Mouse (Mus musculus) limb, embryonic 13.5 days (tissue): ENCODE measurements around the gene Atxn7l1. TPM values are rescaled to one million over a fixed set of nuclear protein-coding genes. Genes with fewer than 3 reads are reported as not detected.

Source experiments
- ATAC-seq: fragments of 200-750 bp; cut with Nextera tagmentation; 2 replicates; pipeline ENCODE4 v1.8.0; 2017; ENCODE audit warnings: low read depth, moderate number of reproducible peaks, moderate TSS enrichment; ENCODE audit not compliant: low FRiP score
- H3K27ac ChIP-seq: fragments of 300-500 bp; sonication (generic); 2 replicates; pipeline ENCODE4 v1.5.1; 2015; ENCODE audit warnings: inconsistent platforms, mild to moderate bottlenecking, moderate library complexity
- H3K27me3 ChIP-seq: fragments of 300-500 bp; sonication (generic); 2 replicates; pipeline ENCODE4 v1.6.1; 2015; ENCODE audit warnings: mild to moderate bottlenecking, inconsistent platforms
- H3K36me3 ChIP-seq: fragments of 300-500 bp; sonication (generic); 2 replicates; pipeline ENCODE4 v1.6.1; 2015; ENCODE audit warnings: inconsistent platforms, mild to moderate bottlenecking, moderate library complexity
- H3K4me1 ChIP-seq: fragments of 300-500 bp; sonication (generic); 2 replicates; pipeline ENCODE4 v1.6.1; 2015; ENCODE audit warnings: inconsistent platforms
- H3K4me2 ChIP-seq: fragments of 300-500 bp; sonication (generic); replicated peaks from 2 replicates; pipeline ENCODE4 v1.6.1; 2015; ENCODE audit warnings: inconsistent platforms, mild to moderate bottlenecking, moderate library complexity
- H3K4me3 ChIP-seq: fragments of 300-500 bp; sonication (generic); 2 replicates; pipeline ENCODE4 v1.5.1; 2015; ENCODE audit warnings: moderate library complexity, mild to moderate bottlenecking, inconsistent platforms
- H3K9ac ChIP-seq: fragments of 300-500 bp; sonication (generic); 2 replicates; pipeline ENCODE4 v1.6.1; 2015; ENCODE audit warnings: mild to moderate bottlenecking, inconsistent platforms
- H3K9me3 ChIP-seq: fragments of 300-500 bp; sonication (generic); 2 replicates; pipeline ENCODE4 v1.6.1; 2016; ENCODE audit warnings: inconsistent platforms
- WGBS: fragments of 180-500 bp; shearing (Covaris S2); methylation state at CpG from one replicate; pipeline ENCODE4 v1.1.7; 2015; 5-methylcytosine and 5-hydroxymethylcytosine counted together
- polyA plus RNA-seq: library from polyadenylated mRNA; unstranded; fragments of >200 nt; fragmentation: Nextera tagmentation; extraction: Ambion mirVana; gene quantifications from 2 replicates; pipeline ENCODE4 v1.2.1, GENCODE M21; 2015

Gene Atxn7l1
- polyA plus RNA-seq, 1 experiment from 2014 or later = 13.9 TPM

DNA sequence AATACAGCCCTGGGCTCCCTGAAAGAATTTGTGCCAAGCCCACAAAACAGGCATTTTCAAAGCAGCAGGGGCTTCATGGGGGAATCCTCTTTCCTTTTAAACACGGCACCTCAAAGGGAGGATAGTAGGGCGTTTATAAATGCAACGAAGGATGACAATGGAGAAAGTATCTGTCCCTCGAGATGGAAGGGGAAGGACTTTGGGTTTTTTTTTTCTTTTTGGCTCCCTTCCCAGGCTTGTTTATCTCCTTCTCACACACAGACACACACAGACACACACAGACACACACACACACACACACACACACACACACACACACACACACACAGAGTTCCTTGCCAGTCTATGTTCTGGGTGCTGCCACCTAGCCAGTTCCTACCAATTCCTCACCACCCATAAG is 189.8 kb downstream of the Atxn7l1 start:
- Histone ChIP-seq H3K4me2 (no peak overlapping the region), H3K9ac (no peak overlapping the region), H3K4me1 (no peaks in the 10 kb centered on the region), H3K4me3 (no peak overlapping the region), H3K36me3 (peaks cover under 1% of the 10 kb centered on the region; the same call in 1 of the 2 replicates), H3K9me3 (no peaks in the 10 kb centered on the region), H3K27me3 (no peaks in the 10 kb centered on the region; the same call in 1 of the 2 replicates), H3K27ac (no peak overlapping the region)
- ATAC-seq = no peak
- 77% methylated on average over 4 of the region's 4 CpGs for WGBS

DNA sequence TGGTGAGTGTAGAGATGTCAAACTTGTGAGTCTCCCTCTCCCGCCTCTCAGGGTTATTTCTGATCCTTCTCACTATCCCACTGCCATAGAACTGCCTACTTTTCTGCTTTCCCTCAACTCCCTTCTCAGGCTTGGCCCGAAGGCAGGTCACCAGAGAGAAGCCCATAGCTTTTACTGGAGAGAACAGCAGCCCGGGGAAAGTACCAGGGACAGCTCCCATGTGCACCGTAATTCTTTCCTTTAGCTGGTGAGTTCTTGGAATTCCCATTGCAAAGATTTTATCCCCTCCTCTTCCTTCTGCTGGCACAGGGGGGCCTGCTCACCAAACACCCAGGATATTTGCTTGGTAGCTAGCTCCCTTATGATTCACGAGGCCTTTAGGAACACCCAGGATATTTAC is 190.7 kb downstream of the Atxn7l1 start:
- H3K36me3 ChIP-seq = peaks cover 3% of the 10 kb centered on the region; the same call in 1 of the 2 replicates
- no peak overlapping the region for H3K4me2 ChIP-seq
- no peak overlapping the region for H3K9ac ChIP-seq
- no peaks in the 10 kb centered on the region for H3K4me1 ChIP-seq
- no peaks in the 10 kb centered on the region for H3K9me3 ChIP-seq
- H3K27me3 ChIP-seq = peaks cover 3% of the 10 kb centered on the region; the same call in 1 of the 2 replicates
- WGBS = 29% methylated on average over 5 of the region's 5 CpGs
- ATAC-seq = no peak
- H3K27ac ChIP-seq = no peak overlapping the region
- H3K4me3 ChIP-seq = no peak overlapping the region

DNA sequence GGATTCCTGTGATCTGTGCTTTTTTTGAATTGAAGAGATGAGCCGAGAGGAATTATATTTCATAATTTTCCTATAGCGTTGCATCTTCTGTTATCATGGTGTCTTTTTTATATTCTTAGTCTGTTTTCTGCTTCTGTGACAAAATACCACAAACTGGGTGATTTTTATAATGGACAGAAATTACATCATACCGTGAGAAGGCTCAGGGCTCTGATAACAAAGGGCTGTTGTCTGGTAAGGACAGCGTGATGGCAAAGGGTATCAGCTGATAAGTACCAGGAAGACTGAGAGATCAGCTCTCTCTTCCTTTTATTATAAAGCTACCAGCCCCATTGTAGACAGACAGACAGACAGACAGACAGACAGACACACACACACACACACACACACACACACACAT is 192.3 kb downstream of the Atxn7l1 start:
- no peak overlapping the region for H3K27ac ChIP-seq
- H3K9ac ChIP-seq = no peak overlapping the region
- peaks cover 3% of the 10 kb centered on the region; the same call in 1 of the 2 replicates for H3K36me3 ChIP-seq
- WGBS = 86% methylated on average over 4 of the region's 4 CpGs
- H3K27me3 ChIP-seq = peaks cover 9% of the 10 kb centered on the region; the same call in 1 of the 2 replicates
- H3K4me2 ChIP-seq = no peak overlapping the region
- ATAC-seq = no peak
- H3K4me1 ChIP-seq = peaks cover 15% of the 10 kb centered on the region
- no peaks in the 10 kb centered on the region for H3K9me3 ChIP-seq
- no peak overlapping the region for H3K4me3 ChIP-seq

DNA sequence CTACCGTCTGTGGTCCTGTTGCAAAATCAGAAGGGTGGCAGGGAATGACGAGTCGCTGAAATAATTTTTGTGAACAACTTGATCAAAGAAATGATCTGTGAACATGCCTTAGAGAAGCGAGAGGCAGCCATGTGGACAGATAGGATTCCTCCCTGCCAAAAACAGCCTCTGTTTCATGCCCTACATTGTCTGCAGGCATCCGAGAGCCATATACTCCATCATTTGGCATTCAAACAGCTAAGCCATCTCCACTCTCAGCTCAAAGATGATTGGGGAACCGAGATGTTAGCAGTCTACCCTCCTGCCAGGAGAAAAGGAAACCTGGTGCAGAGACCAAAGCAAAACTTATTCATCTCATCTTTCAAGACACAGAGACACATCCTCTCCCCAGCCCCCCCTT is 193.2 kb downstream of the Atxn7l1 start:
- no peaks in the 10 kb centered on the region for H3K9me3 ChIP-seq
- H3K27me3 ChIP-seq = peaks cover 11% of the 10 kb centered on the region
- no peak for ATAC-seq
- no peak overlapping the region for H3K4me2 ChIP-seq
- 81% methylated on average over 6 of the region's 6 CpGs for WGBS
- no peak overlapping the region for H3K4me3 ChIP-seq
- H3K9ac ChIP-seq = no peak overlapping the region
- peaks cover 3% of the 10 kb centered on the region; the same call in 1 of the 2 replicates for H3K36me3 ChIP-seq
- H3K4me1 ChIP-seq = peaks cover 23% of the 10 kb centered on the region
- H3K27ac ChIP-seq = no peak overlapping the region

DNA sequence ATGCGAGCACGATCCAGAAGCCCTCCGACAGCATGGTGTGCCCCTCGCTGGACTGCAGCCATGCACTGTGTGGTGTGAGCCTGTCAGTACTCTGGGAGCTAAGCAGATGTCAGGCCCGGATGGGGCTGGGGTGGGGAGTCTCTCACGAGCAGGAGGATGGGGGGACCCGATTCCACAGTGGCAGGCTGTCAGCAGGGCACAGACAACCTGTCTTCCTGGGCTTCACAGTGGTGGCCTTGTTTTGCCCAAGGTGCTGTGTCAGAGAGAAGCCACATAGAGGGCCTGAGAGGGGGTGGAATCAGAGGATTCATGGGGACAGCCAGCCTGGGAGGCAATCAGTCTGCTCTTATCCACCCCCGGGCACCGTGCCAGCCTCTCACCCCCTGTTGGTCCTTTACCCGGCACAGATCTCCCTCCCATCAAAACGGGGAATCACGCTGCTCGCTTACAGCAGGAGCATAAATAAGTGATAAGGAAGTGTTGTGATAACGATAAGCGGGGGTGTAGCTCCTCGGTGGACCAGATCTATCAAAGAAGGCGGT is 193.9 kb downstream of the Atxn7l1 start:
- no peak for ATAC-seq
- no peak overlapping the region for H3K27ac ChIP-seq
- H3K4me1 ChIP-seq = peaks cover 31% of the 10 kb centered on the region
- no peaks in the 10 kb centered on the region for H3K9me3 ChIP-seq
- H3K36me3 ChIP-seq = peaks cover 3% of the 10 kb centered on the region; the same call in 1 of the 2 replicates
- H3K4me2 ChIP-seq = no peak overlapping the region
- H3K9ac ChIP-seq = no peak overlapping the region
- peaks cover 14% of the 10 kb centered on the region for H3K27me3 ChIP-seq
- no peak overlapping the region for H3K4me3 ChIP-seq
- 82% methylated on average over 17 of the region's 17 CpGs for WGBS

DNA sequence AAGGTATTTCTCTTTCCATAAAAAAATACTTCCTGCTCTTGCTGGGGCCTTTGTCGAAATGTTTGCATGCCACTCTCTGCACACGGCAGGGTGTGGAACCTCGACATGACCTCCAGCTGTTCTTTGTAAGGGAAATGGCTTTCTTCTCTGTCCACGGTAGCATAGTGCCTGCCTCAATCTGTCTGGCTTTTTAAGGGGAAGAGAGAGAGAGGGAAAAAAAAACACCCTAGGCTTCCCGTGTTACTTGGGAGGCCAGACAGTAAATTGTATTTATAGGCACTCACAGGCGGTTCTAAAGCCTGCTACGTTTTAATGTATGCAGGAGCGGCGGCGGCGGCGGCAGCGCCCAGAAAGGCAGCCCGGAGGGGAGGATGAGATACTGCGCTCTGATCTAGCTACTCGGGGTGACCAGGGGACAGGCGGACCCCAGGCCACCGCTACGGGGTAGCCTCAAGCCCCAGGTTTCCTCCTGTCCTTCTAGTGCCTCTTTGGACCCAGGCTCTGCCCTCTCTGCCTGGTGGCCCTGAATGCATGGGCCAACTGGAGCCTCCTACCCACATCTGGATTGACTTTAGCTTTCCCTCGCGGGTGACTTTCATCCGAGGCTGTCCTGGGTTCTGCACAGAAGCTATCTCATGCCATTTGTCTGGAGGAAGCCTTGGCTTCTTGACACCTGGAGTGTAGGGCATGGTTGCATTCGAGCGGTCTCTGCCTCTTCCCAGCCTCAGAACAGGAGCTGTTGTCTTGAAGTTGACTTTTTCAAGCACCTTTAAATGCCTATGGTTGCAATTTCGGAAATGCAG is 197.7 kb downstream of the Atxn7l1 start:
- peaks cover 37% of the 10 kb centered on the region for H3K4me1 ChIP-seq
- H3K9me3 ChIP-seq = no peaks in the 10 kb centered on the region
- ATAC-seq = peak; percentile 37; the same call in 1 of the 2 replicates
- H3K9ac ChIP-seq = peak overlapping the region; percentile 48; the same call in 1 of the 2 replicates
- H3K36me3 ChIP-seq = peaks cover 17% of the 10 kb centered on the region; the same call in 1 of the 2 replicates
- peaks cover 14% of the 10 kb centered on the region for H3K27me3 ChIP-seq
- WGBS = 5% methylated on average over 25 of the region's 25 CpGs
- H3K27ac ChIP-seq = peak overlapping the region; percentile 11; the same call in 1 of the 2 replicates
- peak overlapping the region; percentile 22 for H3K4me3 ChIP-seq
- H3K4me2 ChIP-seq = peak overlapping the region; percentile 60

DNA sequence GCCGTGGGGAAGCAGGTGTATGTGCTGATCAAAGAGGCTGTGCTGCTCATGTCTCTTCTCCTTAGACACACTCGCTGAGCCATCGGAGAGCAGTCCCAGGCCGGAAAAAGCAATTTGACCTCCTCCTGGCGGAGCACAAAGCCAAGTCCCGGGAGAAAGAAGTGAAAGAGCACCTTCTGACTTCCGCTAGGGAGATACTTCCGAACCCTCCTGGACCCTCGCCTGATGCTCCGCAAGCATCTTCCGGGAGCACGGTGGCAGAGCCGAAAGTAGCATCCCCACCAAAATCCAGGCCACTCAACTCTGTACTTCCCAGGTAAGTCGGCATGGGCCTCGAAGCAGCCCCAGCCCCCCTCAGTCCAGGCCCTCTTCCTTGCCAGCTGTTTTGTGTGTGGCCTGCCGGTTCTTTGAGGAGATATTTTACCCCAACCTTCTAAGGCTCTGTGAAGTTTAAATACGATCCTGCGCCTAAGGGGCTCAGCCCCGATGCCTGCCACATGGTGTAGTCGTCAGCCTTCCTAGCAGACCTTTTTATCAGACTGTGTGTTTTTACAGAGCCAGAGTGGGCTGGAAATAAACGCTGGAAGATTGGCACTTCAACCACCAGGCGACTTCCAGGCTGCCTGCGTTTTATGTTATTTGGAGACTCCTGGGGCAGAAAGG is 198.4 kb downstream of the Atxn7l1 start:
- H3K4me1 ChIP-seq = peaks cover 37% of the 10 kb centered on the region
- WGBS = 17% methylated on average over 23 of the region's 23 CpGs
- peak; percentile 68 for ATAC-seq
- H3K4me2 ChIP-seq = peak overlapping the region; percentile 60
- no peaks in the 10 kb centered on the region for H3K9me3 ChIP-seq
- peak overlapping the region; percentile 21 for H3K9ac ChIP-seq
- peak overlapping the region; percentile 11; the same call in 1 of the 2 replicates for H3K27ac ChIP-seq
- H3K4me3 ChIP-seq = peak overlapping the region; percentile 22
- H3K27me3 ChIP-seq = peaks cover 14% of the 10 kb centered on the region
- peaks cover 22% of the 10 kb centered on the region for H3K36me3 ChIP-seq

DNA sequence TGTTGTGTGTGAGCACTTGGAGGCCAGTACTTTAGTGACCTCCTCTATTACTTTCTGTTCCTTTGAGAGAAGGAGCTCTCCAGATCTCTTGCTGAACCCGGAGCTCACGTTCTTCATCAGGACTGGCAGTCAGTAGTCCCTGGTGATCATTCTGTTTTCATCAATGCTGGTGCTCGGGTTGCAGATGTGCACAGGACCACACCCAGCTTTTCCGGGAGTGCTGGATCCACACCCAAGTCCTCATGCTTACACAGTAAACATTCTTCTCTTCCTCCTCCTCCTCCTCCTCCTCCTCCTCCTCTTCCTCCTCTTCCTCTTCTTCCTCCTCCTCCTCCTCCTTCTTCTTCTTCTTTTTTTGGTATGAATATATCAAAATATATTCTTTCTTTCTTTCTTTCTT is 205.2 kb downstream of the Atxn7l1 start:
- H3K36me3 ChIP-seq = peaks cover 28% of the 10 kb centered on the region
- no peak for ATAC-seq

DNA sequence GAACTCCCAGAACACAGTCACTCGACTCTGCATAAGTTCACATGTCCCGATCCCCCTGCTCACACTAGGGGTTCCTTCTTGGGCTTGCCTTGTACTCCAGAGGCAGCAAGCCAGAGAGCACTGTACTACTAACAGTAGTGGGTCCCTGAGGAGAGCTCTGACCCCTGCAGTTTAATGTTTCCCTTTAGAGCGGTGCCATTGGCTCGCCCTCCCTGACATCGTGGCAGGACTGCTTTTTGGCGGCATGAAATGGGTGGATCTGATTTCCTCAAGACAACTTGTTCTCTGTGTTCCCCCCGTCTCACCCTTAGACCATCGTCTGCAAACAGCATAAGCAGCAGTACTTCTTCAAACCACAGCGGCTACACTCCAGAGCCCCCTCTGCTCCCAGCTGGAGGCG is 210.9 kb downstream of the Atxn7l1 start:
- Histone ChIP-seq H3K36me3 (peaks cover 22% of the 10 kb centered on the region), H3K4me2 (no peak overlapping the region), H3K9ac (no peak overlapping the region), H3K9me3 (no peaks in the 10 kb centered on the region), H3K4me3 (no peak overlapping the region), H3K27me3 (no peaks in the 10 kb centered on the region), H3K27ac (no peak overlapping the region), H3K4me1 (peaks cover 4% of the 10 kb centered on the region; the same call in 1 of the 2 replicates)
- 84% methylated on average over 10 of the region's 10 CpGs for WGBS
- ATAC-seq = no peak

More for the DNA sequence above, 205.2 kb downstream of the Atxn7l1 start:
- no peak overlapping the region for H3K27ac ChIP-seq
- WGBS = 66% methylated on average over 4 of the region's 4 CpGs
- no peaks in the 10 kb centered on the region for H3K9me3 ChIP-seq
- H3K4me2 ChIP-seq = no peak overlapping the region
- H3K9ac ChIP-seq = no peak overlapping the region
- H3K27me3 ChIP-seq = no peaks in the 10 kb centered on the region
- H3K4me1 ChIP-seq = no peaks in the 10 kb centered on the region
- no peak overlapping the region for H3K4me3 ChIP-seq

DNA sequence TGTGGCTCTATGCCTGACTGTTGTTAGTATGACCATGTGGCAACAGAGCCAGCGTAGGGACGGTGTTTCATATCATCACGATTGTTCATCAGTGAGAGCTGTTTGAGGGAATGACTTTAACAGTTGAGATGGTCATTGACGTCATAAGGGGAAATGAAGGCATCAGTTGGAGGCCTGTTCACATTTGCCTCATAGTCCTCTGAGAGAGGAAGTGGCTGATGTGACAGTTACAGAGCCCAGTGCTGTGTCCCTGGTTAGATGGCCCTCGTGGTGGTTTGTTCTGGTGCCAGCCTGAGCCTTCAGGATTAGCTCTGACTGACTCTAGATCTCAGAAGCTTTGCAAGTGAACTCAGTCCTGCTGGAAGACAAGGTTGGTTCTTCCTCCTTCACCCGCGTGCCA is 211.7 kb downstream of the Atxn7l1 start:
- ATAC-seq = no peak
- H3K4me2 ChIP-seq = no peak overlapping the region
- H3K9me3 ChIP-seq = no peaks in the 10 kb centered on the region
- 92% methylated on average over 7 of the region's 7 CpGs for WGBS
- H3K36me3 ChIP-seq = peaks cover 17% of the 10 kb centered on the region
- no peak overlapping the region for H3K27ac ChIP-seq
- H3K9ac ChIP-seq = no peak overlapping the region
- peaks cover 4% of the 10 kb centered on the region; the same call in 1 of the 2 replicates for H3K4me1 ChIP-seq
- no peak overlapping the region for H3K4me3 ChIP-seq
- no peaks in the 10 kb centered on the region for H3K27me3 ChIP-seq

DNA sequence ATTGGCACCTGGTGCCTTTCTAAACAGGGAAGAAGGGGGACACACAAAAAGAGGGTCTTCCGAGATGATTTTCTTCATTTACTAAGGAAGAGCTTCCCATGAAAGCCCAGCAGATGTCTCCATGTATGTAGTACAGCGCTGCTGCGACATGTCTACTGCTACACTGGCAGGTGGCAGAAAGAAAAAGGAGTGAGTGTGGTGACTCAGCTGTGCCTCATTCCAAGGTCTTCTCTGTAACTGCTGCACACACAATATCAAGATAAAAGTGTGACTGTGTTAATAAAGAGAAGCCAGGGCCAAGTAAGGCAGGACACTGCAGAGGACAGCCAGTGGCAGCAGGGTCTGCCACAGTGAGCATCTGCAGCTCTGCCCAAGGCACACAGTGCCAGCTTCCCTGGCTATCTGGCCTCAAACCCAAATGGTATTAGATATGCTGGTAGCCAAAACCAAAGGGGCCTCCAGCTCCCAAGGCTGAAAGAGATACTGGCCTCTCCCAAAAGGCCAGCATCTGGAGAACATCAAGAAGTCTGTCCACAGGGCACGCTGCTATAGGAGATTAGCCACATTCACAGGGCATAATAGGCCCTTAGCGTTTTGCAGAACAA is 212.5 kb downstream of the Atxn7l1 start:
- WGBS = 79% methylated on average over 5 of the region's 5 CpGs
- H3K4me3 ChIP-seq = no peak overlapping the region
- H3K36me3 ChIP-seq = peaks cover 17% of the 10 kb centered on the region
- no peak overlapping the region for H3K4me2 ChIP-seq
- H3K4me1 ChIP-seq = peaks cover 11% of the 10 kb centered on the region; the same call in 1 of the 2 replicates
- ATAC-seq = no peak
- no peak overlapping the region for H3K27ac ChIP-seq
- H3K9ac ChIP-seq = no peak overlapping the region
- no peaks in the 10 kb centered on the region for H3K27me3 ChIP-seq
- H3K9me3 ChIP-seq = no peaks in the 10 kb centered on the region
